Mouse (Mus musculus) embryonic facial prominence, embryonic 15.5 days (tissue): Measurements from ENCODE around the gene Dcun1d4. TPM values are rescaled to one million over a fixed set of nuclear protein-coding genes. Genes with fewer than 3 reads are reported as not detected.
A peak's percentile ranks its signal among the peaks of the same experiment; 100 is the strongest.
"Not testable (repeated sequence)": the region's sequence is repeated elsewhere in the genome, so short reads cannot be mapped to it uniquely, and the experiment has no call there.

Experiments used
- ATAC-seq: fragments of 200-750 bp; cut with Nextera tagmentation; 2 replicates; pipeline ENCODE4 v1.8.0; 2017; ENCODE audit warnings: low read depth, moderate TSS enrichment; ENCODE audit not compliant: insufficient number of reproducible peaks, low FRiP score, low TSS enrichment
- H3K27ac ChIP-seq: fragments of 300-500 bp; sonication (generic); replicated peaks from 2 replicates; pipeline ENCODE4 v1.5.1; 2015; ENCODE audit warnings: mild to moderate bottlenecking, inconsistent platforms
- H3K27me3 ChIP-seq: fragments of 300-500 bp; sonication (generic); 2 replicates; pipeline ENCODE4 v1.6.1; 2015; ENCODE audit warnings: inconsistent platforms
- H3K36me3 ChIP-seq: fragments of 300-500 bp; sonication (generic); 2 replicates; pipeline ENCODE4 v1.6.1; 2015; ENCODE audit warnings: mild to moderate bottlenecking, inconsistent platforms
- H3K4me1 ChIP-seq: fragments of 300-500 bp; sonication (generic); 2 replicates; pipeline ENCODE4 v1.6.1; 2015; ENCODE audit warnings: inconsistent platforms
- H3K4me2 ChIP-seq: fragments of 300-500 bp; sonication (generic); replicated peaks from 2 replicates; pipeline ENCODE4 v1.6.1; 2015; ENCODE audit warnings: mild to moderate bottlenecking, inconsistent platforms
- H3K4me3 ChIP-seq: fragments of 300-500 bp; sonication (generic); replicated peaks from 2 replicates; pipeline ENCODE4 v1.5.1; 2015; ENCODE audit warnings: mild to moderate bottlenecking, inconsistent platforms
- H3K9ac ChIP-seq: fragments of 300-500 bp; sonication (generic); 2 replicates; pipeline ENCODE4 v1.6.1; 2015; ENCODE audit warnings: inconsistent platforms
- H3K9me3 ChIP-seq: fragments of 300-500 bp; sonication (generic); replicated peaks from 2 replicates; pipeline ENCODE4 v1.6.1; 2016; ENCODE audit warnings: inconsistent platforms
- WGBS: fragments of 180-500 bp; shearing (Covaris S2); methylation state at CpG from one replicate; pipeline ENCODE4 v1.1.7; 2015; 5-methylcytosine and 5-hydroxymethylcytosine counted together
- polyA plus RNA-seq: library from polyadenylated mRNA; unstranded; fragments of >200 nt; fragmentation: Nextera tagmentation; extraction: Ambion mirVana; gene quantifications from 2 replicates; pipeline ENCODE4 v1.2.1, GENCODE M21; 2015

Dcun1d4 gene
- polyA plus RNA-seq, 1 experiment from 2014 or later = 20.1 TPM

DNA sequence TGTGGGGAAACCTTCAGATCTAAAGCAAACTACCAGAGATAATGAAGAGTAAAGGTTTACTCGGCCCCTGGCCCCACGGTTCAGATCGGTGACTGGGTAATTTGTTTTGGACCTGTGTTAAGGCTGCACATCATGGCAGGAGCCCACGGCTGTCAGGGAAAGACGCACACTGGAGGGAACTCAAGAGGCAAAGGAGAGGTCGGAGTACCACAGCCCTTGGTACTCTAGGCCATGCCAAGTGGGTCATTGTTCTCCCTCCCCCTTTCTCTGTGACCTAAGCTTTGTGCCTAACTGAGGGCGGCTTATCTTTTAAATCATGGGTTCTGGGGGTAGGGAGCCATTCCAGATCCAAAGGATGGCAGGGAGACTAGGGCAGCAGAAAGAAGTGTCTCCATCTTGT, 601 bp downstream of the Dcun1d4 start:
- WGBS = 92% methylated on average over 7 of the region's 7 CpGs
- ATAC-seq = no peak
- no peaks in the 10 kb centered on the region for H3K4me1 ChIP-seq
- H3K27me3 ChIP-seq = no peaks in the 10 kb centered on the region
- H3K36me3 ChIP-seq = no peaks in the 10 kb centered on the region
- no peak overlapping the region for H3K4me3 ChIP-seq
- no peak overlapping the region for H3K9ac ChIP-seq
- no peaks in the 10 kb centered on the region for H3K9me3 ChIP-seq
- no peak overlapping the region for H3K4me2 ChIP-seq
- H3K27ac ChIP-seq = no peak overlapping the region

- not testable (repeated sequence) for H3K4me1 ChIP-seq, H3K4me2 ChIP-seq, H3K36me3 ChIP-seq, H3K9ac ChIP-seq, H3K9me3 ChIP-seq, H3K27ac ChIP-seq, ATAC-seq, H3K4me3 ChIP-seq, H3K27me3 ChIP-seq
- 62% methylated on average over 1 of the region's 1 CpGs for WGBS
Measured at GRCm38 (mm10) chr5:73482381-73482780, 1.6 kb downstream of the Dcun1d4 start.

DNA sequence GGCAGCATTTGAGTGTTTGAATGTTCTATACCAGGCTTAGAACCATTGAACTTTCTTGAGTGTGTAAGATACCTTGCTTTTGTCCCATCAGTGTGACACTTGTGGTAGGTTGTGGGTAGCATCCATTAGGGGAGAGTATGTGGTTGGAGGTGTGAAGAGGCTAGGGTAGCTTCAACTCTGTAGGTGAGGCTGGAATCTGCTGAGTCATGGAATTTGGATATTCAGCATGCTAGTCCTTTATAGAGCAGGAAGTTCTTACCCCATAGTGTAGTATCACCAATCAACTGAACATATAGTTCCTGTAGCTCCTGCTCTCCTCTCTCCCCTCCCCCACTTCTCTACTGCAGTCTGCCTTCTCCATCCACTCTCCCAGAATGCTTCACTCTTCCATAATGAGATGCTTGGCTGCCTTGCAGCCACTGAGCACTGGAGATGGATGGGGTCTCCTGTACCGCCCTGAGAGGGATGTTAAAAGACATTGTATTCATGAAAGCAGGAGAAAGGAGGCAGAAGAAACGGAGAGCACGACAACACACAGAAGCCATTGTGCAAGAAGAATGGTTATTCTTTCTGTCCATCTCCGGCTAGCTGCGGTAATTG, 3.3 kb downstream of the Dcun1d4 start:
- H3K4me1 ChIP-seq = no peaks in the 10 kb centered on the region
- no peak overlapping the region for H3K27ac ChIP-seq
- H3K4me3 ChIP-seq = no peak overlapping the region
- H3K27me3 ChIP-seq = no peaks in the 10 kb centered on the region
- no peak overlapping the region for H3K4me2 ChIP-seq
- ATAC-seq = no peak
- WGBS = 67% methylated on average over 5 of the region's 5 CpGs
- no peak overlapping the region for H3K9ac ChIP-seq
- no peaks in the 10 kb centered on the region for H3K9me3 ChIP-seq
- no peaks in the 10 kb centered on the region for H3K36me3 ChIP-seq

DNA sequence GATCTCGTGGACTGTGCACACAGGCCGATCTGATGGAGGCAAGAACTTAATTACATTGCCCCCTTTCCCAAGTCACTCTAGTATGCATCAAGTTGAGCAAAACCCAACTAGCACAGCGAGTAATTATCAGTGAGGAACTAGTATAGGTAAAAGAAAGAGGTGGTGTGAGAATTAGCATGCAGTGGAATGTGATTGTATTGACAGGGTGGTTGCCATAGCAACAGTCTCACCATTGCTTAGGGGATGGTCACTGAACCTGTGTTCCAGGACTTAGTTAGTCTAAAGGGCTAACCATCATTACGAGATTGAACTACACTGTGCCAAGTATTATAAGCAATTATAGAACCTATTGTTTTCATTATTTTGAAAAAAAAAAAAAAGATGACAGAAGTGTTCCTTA, 5.7 kb downstream of the Dcun1d4 start:
- Histone ChIP-seq H3K4me2 (no peak overlapping the region), H3K4me1 (peaks cover 6% of the 10 kb centered on the region; the same call in 1 of the 2 replicates), H3K27ac (no peak overlapping the region), H3K36me3 (no peaks in the 10 kb centered on the region), H3K9me3 (no peaks in the 10 kb centered on the region), H3K9ac (no peak overlapping the region), H3K4me3 (no peak overlapping the region), H3K27me3 (no peaks in the 10 kb centered on the region)
- WGBS = 53% methylated on average over 4 of the region's 4 CpGs
- no peak for ATAC-seq

GRCm38 (mm10) chr5:73489915-73490314, 9.1 kb downstream of the Dcun1d4 start:
- WGBS = 5% methylated on average over 14 of the region's 14 CpGs
- Histone ChIP-seq H3K4me3 (peak overlapping the region; percentile 90), H3K9me3 (no peaks in the 10 kb centered on the region), H3K4me1 (peaks cover 10% of the 10 kb centered on the region), H3K36me3 (no peaks in the 10 kb centered on the region), H3K27me3 (no peaks in the 10 kb centered on the region), H3K27ac (peak overlapping the region; percentile 74), H3K9ac (peak overlapping the region; percentile 41), H3K4me2 (peak overlapping the region; percentile 94)
- no peak for ATAC-seq

DNA sequence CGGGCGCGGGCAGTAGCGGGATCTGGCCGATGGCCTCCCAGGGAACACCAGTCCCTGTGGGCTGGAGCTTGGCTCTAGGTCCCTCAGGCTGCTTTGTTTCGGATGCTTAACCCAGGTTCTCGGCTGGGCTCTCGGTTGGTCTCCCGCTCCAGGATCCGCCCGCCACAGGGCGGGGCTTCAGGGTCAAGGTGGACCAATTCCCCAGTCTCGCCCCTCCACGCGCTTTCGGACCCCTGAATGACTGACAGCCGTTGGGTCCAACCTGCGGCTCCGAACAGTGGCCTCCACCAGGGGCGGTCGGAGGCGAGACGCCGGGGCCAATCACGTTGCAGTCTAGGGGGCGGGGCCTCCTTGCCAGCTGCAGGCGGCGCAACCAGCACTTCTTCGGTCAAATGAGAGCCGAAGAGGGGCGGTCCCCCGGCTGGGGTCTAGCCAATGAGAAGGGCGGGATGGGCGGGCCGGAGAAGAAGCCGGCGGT, 9.8 kb downstream of the Dcun1d4 start:
- H3K36me3 ChIP-seq = no peaks in the 10 kb centered on the region
- H3K27me3 ChIP-seq = no peaks in the 10 kb centered on the region
- peak overlapping the region; percentile 41 for H3K9ac ChIP-seq
- H3K27ac ChIP-seq = peak overlapping the region; percentile 94
- peak overlapping the region; percentile 90 for H3K4me3 ChIP-seq
- H3K4me1 ChIP-seq = peaks cover 10% of the 10 kb centered on the region
- WGBS = 0% methylated on average over 37 of the region's 37 CpGs
- ATAC-seq = peak; percentile 97
- H3K9me3 ChIP-seq = no peaks in the 10 kb centered on the region
- peak overlapping the region; percentile 94 for H3K4me2 ChIP-seq

- no peaks in the 10 kb centered on the region for H3K9me3 ChIP-seq
- peak overlapping the region; percentile 90 for H3K4me3 ChIP-seq
- no peaks in the 10 kb centered on the region for H3K36me3 ChIP-seq
- H3K4me1 ChIP-seq = peaks cover 10% of the 10 kb centered on the region
- no peaks in the 10 kb centered on the region for H3K27me3 ChIP-seq
- WGBS = under 1% methylated on average over 62 of the region's 70 CpGs
- peak overlapping the region; percentile 94 for H3K4me2 ChIP-seq
- ATAC-seq = peak; percentile 37
- H3K9ac ChIP-seq = peak overlapping the region; percentile 63
- peak overlapping the region; percentile 94 for H3K27ac ChIP-seq
Measured at GRCm38 (mm10) chr5:73491074-73491836, 10.5 kb downstream of the Dcun1d4 start.

DNA sequence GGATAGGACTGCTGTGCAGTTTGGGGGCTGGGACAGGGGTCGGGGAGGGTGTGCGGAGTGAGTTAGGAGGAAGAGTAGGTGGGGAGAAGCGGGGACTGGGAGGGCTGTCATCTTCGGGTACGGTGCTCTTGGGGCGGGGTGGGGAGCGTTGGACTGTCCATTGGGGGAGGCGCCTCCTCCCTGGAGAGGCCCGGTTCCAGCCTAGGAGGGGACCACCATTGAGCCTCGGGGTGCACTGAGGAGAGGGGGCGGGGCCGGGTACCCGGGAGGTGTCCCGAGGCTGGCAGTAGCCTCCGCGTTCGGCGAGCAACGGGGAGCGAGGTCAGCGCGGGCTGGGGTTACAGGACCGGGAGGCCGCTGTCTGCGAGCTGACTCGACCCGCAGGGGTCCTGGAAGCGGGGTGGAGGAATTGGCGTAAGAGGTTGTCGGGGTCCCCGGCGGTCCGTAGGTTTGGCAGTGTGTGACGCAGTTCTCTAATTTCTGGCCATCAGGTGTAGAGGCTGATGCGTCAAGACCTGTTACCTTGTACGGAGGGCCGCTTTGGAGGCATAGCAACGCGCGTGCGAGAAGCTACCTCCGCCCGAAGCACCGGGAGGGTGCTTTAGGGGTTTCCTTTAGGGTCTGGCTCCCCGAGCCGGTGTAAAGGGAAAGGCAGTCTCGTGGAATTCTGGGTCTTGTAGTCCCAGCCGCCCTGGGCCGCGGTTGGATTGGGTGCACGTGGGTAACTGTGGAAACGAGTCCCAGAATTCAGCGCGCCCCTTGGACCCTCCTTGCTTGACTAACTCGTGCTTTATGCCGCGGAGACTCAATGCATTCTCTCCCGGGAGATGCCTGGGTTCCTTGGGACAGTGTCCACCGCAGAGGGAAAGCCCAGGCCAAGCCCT, 11.3 kb downstream of the Dcun1d4 start:
- peak overlapping the region; percentile 94 for H3K4me2 ChIP-seq
- under 1% methylated on average over 59 of the region's 59 CpGs for WGBS
- H3K36me3 ChIP-seq = no peaks in the 10 kb centered on the region
- H3K27ac ChIP-seq = peak overlapping the region; percentile 94
- H3K4me3 ChIP-seq = peak overlapping the region; percentile 90
- H3K4me1 ChIP-seq = peaks cover 15% of the 10 kb centered on the region
- no peaks in the 10 kb centered on the region for H3K27me3 ChIP-seq
- H3K9me3 ChIP-seq = no peaks in the 10 kb centered on the region
- ATAC-seq = peak; percentile 78
- peak overlapping the region; percentile 47 for H3K9ac ChIP-seq

- no peak overlapping the region for H3K4me3 ChIP-seq
- ATAC-seq = no peak
- no peaks in the 10 kb centered on the region for H3K36me3 ChIP-seq
- H3K4me2 ChIP-seq = no peak overlapping the region
- peaks cover 27% of the 10 kb centered on the region for H3K4me1 ChIP-seq
- H3K27ac ChIP-seq = peak overlapping the region; percentile 18
- WGBS = 53% methylated on average over 3 of the region's 3 CpGs
- H3K27me3 ChIP-seq = no peaks in the 10 kb centered on the region
- H3K9ac ChIP-seq = no peak overlapping the region
- H3K9me3 ChIP-seq = no peaks in the 10 kb centered on the region
Measured at GRCm38 (mm10) chr5:73497401-73497800, 16.6 kb downstream of the Dcun1d4 start.

GRCm38 (mm10) chr5:73498559-73498958, 17.8 kb downstream of the Dcun1d4 start:
- no peak overlapping the region for H3K4me3 ChIP-seq
- ATAC-seq = no peak
- H3K9ac ChIP-seq = no peak overlapping the region
- no peaks in the 10 kb centered on the region for H3K27me3 ChIP-seq
- no peaks in the 10 kb centered on the region for H3K36me3 ChIP-seq
- peaks cover 29% of the 10 kb centered on the region for H3K4me1 ChIP-seq
- H3K9me3 ChIP-seq = no peaks in the 10 kb centered on the region
- no peak overlapping the region for H3K27ac ChIP-seq
- 76% methylated on average over 8 of the region's 8 CpGs for WGBS
- no peak overlapping the region for H3K4me2 ChIP-seq

DNA sequence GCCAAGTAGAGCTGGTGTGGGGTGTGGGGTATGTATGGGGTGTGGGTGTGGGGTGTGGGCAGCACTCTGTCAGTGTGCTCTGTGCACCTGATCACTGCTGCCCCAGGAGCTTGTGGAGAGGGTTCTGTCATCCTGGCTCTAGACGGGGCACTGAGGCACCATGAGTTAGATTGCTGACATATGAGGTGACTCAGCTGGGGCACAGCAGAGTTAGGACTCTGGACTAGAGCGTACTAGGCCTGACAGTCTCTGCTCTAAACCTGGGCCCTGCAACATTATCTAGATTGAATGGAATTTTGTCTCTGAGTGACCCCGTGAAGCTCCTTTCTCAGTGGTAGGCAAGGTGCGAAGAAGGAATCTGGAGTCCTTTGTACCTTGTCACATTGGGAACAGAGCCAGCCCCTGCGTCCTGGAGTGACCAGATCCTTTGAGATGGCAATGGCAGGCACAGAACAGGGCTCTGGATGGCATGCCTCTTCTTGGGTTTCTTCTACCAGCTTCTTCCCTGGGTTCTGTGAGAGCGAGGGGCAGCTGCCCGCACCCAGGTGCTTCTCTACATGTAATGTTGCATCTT, 20.2 kb downstream of the Dcun1d4 start:
- H3K9me3 ChIP-seq = no peaks in the 10 kb centered on the region
- H3K36me3 ChIP-seq = no peaks in the 10 kb centered on the region
- peaks cover 29% of the 10 kb centered on the region for H3K4me1 ChIP-seq
- H3K4me2 ChIP-seq = no peak overlapping the region
- no peak for ATAC-seq
- H3K27ac ChIP-seq = no peak overlapping the region
- WGBS = 88% methylated on average over 7 of the region's 7 CpGs
- H3K27me3 ChIP-seq = no peaks in the 10 kb centered on the region
- no peak overlapping the region for H3K4me3 ChIP-seq
- H3K9ac ChIP-seq = no peak overlapping the region
